Mouse (Mus musculus) brown adipose tissue, adult 24 weeks (tissue): ENCODE data around the gene Atg101. TPM values are rescaled to one million over a fixed set of nuclear protein-coding genes. Genes with fewer than 3 reads are reported as not detected.
"Not testable (repeated sequence)": the region's sequence is repeated elsewhere in the genome, so short reads cannot be mapped to it uniquely, and the experiment has no call there.

ENCODE experiments used
- H3K27ac ChIP-seq: fragments of 200-500 bp; replicated peaks from 2 replicates; pipeline ENCODE4 v1.5.1; 2012; ENCODE audit warnings: low read depth, mild to moderate bottlenecking, low read length
- H3K4me1 ChIP-seq: fragments of 200-500 bp; 2 replicates; pipeline ENCODE4 v1.6.1; 2012; ENCODE audit warnings: low read length, mixed read lengths; ENCODE audit not compliant: control insufficient read depth, insufficient read depth, insufficient read length
- H3K4me3 ChIP-seq: fragments of 200-500 bp; 2 replicates; pipeline ENCODE4 v1.5.1; 2012; ENCODE audit warnings: low read depth, mild to moderate bottlenecking, low read length, moderate library complexity; ENCODE audit not compliant: insufficient read depth
- polyA plus RNA-seq: library from polyadenylated mRNA; stranded (reverse); fragments of >200 nt; gene quantifications from 2 replicates; pipeline ENCODE4 v1.2.4, GENCODE M21; 2012; ENCODE audit not compliant: missing spikeins, insufficient read depth, insufficient read length

Gene Atg101
- polyA plus RNA-seq, 1 experiment, result 34.8 TPM

DNA sequence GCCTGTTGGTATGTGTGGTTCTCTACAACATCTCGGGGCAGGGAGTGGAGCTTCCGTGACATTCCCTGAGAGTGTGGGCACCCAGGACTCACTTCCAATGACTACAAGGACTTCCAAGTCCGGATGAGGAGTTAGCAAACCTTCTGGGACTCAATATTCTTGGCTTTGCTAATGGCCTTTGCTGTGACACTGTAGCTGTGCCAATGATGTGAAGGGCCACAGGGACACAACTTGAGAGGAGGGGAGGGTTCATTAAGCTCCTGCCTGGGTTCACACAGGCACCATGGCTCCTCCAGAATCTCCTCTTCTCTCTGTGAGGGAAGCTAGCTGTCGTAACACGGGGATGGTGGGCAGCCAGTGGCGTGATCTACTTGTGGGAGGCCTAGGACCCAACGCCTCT is 38.6 kb downstream of the Atg101 start:
- peak overlapping the region; percentile 100 for H3K27ac ChIP-seq
- H3K4me3 ChIP-seq, result peak overlapping the region; percentile 62
- peaks cover 27% of the 10 kb centered on the region for H3K4me1 ChIP-seq

DNA sequence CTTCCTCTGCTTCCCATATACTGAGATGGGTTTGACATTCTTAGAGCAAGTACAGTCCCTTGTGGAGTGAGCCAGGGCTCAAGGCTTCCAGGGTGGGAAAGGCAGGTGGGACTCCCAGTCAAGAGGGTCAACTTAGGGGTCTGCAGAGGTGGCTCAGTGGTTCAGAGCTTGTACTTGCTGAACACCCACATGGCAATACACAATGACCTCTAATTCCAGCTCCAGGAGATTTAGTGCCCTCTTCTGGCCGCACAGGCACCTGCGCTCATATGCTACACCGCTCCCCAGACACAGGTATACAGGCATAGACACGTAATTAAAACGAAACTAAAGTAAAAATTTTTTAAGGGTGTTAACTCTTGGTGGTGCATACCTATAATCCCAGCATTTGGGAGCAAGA is 39.4 kb downstream of the Atg101 start:
- H3K4me3 ChIP-seq, result 0 out of 2 replicates have a peak overlapping the region, but pooled peaks have one; percentile 14
- peak overlapping the region; percentile 91 for H3K27ac ChIP-seq
- H3K4me1 ChIP-seq, result peaks cover 22% of the 10 kb centered on the region

DNA sequence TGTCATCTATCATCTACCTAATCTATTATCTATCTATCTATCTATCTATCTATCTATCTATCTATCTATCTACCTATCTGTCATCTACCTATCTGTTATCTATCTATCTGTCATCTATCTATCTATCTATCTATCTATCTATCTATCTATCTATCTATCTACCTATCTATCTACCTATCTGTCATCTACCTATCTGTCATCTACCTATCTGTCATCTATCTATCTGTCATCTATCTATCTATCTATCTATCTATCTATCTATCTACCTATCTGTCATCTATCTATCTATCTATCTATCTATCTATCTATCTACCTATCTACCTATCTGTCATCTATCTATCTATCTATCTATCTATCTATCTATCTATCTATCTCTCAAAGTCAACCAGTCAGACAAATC is 40.3 kb downstream of the Atg101 start:
- peaks cover 15% of the 10 kb centered on the region for H3K4me1 ChIP-seq

DNA sequence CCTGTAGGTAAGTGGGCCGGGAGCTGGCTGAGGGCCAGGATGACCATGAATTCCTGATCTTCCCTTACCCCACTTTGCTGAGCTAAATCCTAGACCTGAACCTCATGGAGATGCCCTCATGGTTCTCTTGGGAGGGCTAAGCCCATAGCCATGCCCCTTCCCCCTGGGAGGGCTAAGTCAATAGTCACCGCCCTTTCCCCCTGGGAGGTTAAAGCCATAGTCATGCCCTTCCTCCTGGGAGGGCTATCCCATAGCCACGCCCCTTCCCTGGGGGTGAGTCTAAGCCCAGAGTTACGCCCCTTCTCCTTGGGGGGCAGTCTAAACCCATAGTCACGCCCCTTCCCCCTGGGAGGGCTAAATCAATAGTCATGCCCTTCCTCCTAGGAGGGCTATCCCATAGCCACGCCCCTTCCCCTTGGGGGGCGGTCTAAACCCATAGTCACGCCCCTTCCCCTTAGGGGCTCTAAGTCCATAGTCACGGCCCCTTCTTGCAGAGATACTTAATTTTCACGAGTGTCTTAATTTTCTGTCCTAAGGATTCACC is 42.0 kb downstream of the Atg101 start:
- Histone ChIP-seq H3K27ac (no peak overlapping the region), H3K4me1 (peaks cover 7% of the 10 kb centered on the region), H3K4me3 (no peak overlapping the region)

More for the DNA sequence above, 40.3 kb downstream of the Atg101 start:
- H3K27ac ChIP-seq, H3K4me3 ChIP-seq: not testable (repeated sequence)

DNA sequence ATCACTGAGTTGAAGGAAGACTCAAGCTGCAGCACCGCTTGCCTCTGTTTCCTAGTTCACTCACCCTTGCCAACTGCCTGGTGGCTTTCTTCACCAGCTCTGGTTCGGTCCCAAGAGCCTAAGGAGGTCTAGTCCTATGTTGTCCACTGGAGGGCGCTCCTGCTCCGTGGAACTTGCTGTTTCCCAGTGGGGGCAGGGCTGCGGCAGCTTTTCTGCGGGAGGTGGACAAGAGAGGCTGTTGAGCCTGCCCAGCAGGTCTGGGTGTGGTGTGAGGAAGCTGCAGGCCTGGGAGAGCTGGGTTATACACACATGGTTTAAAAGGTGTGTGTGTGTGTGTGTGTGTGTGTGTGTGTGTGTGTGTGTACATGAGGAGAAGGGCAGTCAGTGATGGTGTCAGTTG is 43.2 kb downstream of the Atg101 start:
- Histone ChIP-seq H3K4me3 (no peak overlapping the region), H3K27ac (no peak overlapping the region), H3K4me1 (peaks cover 4% of the 10 kb centered on the region)

DNA sequence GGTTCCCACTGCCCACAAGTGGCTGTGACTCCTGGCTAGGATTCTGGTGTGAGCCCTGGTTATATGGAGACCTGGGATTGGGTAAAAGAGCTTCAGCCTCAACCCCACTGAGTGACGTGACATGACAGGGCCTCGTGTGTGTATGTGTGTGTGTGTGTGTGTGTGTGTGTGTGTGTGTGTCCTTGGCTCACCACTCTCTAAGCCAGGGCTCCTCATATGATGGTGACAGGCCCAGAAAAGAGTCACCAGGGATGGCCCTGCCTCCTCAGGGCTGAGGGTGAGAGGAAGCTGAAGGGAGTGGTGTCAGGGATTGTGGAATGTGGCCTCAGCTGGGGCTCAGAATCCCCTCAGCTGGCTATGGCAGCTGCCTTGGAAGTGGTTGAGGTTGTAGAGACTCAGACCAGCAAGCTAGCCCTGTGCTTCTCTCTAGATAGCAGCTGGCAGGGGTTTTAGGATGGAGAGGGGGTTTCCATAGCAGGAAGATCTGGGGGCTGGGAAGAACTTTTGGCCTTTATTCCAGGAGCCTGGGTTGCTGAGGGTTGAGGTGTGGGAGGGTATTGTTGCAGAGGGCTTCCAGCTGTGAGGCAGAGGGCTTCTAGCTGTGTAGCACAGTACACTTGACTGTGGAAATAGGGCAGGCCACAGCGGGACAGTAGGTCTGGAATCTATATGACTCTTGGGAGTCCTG is 44.9 kb downstream of the Atg101 start:
- Histone ChIP-seq H3K4me3 (no peak overlapping the region), H3K27ac (no peak overlapping the region), H3K4me1 (no peaks in the 10 kb centered on the region; the same call in 1 of the 2 replicates)

DNA sequence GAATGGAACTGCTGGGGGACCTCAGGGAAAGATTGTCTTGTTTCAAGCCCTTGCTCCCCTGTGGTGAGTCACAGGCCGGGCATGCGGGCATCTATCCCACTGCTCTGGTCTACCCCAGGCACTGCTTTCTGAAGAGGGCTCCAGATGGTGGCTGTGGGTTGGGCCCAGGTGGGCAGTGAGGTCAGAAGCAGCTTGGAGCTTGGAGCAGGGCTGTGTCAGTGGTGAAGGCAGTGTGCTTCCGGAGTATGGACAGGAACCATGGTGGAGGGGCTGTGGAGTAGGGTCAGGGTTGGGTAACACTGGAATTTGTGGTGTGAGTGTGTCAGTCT is 45.5 kb downstream of the Atg101 start:
- Histone ChIP-seq H3K4me3 (no peak overlapping the region), H3K4me1 (no peaks in the 10 kb centered on the region; the same call in 1 of the 2 replicates), H3K27ac (no peak overlapping the region)

DNA sequence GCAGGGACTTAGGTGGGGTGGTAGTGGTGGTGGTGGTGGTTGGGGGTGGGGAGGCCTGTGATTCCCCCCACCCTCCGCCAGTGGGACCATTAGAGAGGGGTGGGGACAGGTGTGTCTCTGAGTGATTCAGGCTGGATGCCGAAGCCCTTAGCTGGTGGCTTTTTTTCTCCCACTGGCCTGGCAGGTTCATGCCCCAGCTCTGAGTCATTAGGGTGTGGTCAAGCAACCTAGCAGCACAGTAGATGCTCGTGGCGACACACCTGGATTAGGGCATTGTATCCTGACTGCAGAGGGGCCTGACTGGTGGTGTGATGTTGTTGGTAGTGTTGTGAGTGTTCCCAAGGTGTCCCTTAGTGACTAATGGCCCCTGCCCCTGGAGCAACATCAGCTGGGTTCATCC is 47.0 kb downstream of the Atg101 start:
- Histone ChIP-seq H3K27ac (no peak overlapping the region), H3K4me1 (no peaks in the 10 kb centered on the region; the same call in 1 of the 2 replicates), H3K4me3 (no peak overlapping the region)

DNA sequence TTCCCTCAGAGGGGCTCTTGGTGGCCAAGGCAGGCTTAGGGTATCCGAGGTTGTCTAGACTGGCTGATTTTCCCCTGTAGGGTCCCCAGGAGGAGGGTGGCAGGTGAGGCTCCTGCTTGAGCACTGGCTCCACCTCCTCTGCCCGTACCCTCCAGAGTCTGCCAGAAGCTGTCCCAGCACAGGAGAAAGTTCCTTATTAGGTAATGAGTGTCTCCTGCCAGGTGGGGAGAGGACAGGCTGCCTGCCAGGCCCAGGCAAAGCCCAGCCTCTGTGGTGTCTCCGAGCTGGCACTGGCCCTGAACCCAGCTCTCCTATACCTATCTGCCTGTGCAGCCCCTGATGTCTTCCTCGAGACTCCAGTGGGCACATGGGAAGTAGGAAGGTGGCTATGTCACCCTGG is 48.3 kb downstream of the Atg101 start:
- H3K27ac ChIP-seq, result no peak overlapping the region
- no peak overlapping the region for H3K4me3 ChIP-seq

DNA sequence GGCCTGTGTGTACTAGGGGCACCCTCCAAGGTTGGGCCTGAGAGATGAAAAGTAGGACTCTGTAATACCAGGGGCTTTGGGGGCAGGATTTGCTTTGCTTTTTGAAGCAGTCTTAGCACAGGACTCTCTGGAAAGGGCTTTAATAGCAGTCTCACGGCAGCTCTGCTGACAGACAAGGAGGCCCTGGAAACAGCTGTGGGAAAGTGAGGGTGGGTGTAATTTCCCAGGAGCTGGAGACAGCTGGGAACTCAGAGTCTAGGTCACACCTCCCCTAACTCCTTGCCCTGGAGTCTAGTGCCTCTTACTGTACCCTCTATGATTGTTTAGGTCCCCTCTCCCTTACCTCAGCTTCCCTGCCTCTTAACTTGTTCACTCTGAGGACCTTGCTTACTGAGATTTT is 49.1 kb downstream of the Atg101 start:
- no peak overlapping the region for H3K27ac ChIP-seq
- H3K4me3 ChIP-seq, result no peak overlapping the region
- peaks cover 3% of the 10 kb centered on the region for H3K4me1 ChIP-seq

More for the DNA sequence above, 48.3 kb downstream of the Atg101 start:
- H3K4me1 ChIP-seq, result no peaks in the 10 kb centered on the region; the same call in 1 of the 2 replicates

DNA sequence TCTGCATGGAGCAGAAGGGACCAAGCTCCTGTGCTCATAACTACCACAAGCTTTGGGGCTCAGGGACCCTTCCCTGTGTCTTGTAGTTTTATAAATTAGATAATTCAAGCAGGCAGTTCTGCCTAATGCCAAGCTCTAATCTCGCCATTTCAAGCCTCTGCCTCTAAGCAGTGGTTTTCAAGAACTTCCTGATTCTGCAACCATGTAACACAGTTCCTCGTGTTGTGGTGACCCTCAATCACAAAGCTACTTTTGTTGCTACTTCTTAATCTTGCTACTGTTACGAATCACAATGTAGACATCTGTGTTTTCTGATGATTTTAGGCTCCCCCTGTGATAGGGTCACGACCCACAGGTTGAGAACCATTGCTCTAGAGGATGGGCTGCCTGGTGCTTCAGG is 49.6 kb downstream of the Atg101 start:
- H3K4me3 ChIP-seq, result no peak overlapping the region
- H3K27ac ChIP-seq, result no peak overlapping the region
- peaks cover 4% of the 10 kb centered on the region for H3K4me1 ChIP-seq

DNA sequence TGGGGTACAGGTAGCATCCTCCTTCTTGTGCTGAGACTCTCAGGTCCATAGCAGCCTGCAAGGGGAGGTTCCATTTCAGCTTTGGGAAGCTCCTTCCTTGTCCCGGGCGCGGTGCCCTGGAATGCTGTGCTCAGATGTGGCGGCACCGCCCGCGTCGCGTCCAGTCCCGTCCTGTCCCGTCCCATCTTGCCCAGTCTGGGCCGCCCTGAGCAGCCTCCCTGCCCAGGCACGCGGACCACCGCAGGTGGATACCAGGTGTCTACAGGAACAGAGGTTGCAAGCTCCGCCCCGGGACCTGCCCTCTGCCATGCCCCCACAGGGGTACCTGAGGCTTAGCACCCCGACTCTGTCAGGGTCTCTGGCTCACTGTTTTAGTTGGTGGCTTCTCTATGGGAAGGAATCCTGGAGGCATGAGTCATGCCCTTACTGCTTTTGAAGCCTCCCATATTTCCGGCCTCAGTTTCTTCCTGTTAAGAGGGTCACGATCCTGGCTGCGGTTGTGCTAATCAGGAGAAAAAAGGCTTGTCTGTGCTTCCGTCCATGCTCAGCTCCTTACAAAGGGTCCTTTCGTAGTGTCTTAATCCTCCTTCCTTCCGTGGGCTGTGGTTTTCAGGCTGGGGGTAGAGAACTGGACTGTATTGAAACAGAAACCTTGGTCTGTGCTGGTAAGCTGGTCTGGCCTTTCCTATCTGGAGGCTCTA is 52.6 kb downstream of the Atg101 start:
- Histone ChIP-seq H3K4me1 (peaks cover 4% of the 10 kb centered on the region), H3K4me3 (no peak overlapping the region), H3K27ac (no peak overlapping the region)

DNA sequence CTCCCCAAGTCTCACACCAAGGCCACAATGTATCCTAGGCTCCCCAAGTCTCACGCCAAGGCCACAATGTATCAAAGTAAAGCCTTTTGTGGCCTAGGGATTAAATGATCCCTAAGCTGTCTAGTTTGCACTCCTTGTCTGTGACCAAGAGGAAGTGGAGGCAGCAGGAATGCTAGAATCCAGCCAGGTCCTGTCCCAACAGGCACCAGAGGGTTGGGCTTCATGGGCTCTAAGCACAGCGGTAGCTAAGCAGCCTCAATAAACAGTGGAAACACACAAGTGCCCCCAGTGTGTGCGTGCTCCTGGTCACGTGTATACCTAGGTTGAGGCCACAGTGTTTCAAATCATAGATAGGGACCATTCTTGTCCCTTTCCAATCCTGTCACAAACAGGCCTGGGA is 54.3 kb downstream of the Atg101 start:
- Histone ChIP-seq H3K4me3 (no peak overlapping the region), H3K4me1 (peaks cover 4% of the 10 kb centered on the region), H3K27ac (peak overlapping the region; percentile 46; the same call in 1 of the 2 replicates)

DNA sequence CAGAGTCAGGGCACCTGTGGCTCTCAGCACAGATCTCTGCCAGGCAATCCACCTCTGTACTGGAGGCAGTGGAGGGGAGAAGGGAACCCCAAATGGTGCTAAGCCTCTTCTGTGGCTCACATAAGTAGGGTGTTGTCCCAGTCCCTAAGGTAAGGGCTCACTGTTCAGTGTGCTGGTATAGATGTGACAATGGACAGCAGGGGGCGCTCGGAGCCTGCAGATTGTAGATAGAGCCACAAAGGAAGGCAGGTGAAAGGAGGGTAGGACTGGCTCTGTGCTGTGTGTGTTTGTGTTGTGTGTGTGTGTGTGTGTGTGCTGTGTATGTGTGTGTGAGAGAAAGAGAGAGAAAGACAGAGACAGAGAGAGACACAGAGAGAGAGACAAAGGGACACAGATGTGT is 55.5 kb downstream of the Atg101 start:
- Histone ChIP-seq H3K4me3 (no peak overlapping the region), H3K27ac (no peak overlapping the region), H3K4me1 (peaks cover 4% of the 10 kb centered on the region)
